Mouse (Mus musculus): ENCODE results near the gene Rgs5.

The Rgs5 gene

GRCm38 (mm10) chr1:169704395-169705087 is 49.2 kb downstream of the Rgs5 start:
- intact Hi-C loops (cut with DNase I) = no loop called here

- intact Hi-C loops (cut with DNase I) = no loop called here
These were observed 66.5 kb downstream of the Rgs5 start for GRCm38 (mm10) chr1:169721836-169722235.

GRCm38 (mm10) chr1:169726319-169726718 is 71.0 kb downstream of the Rgs5 start:
- intact Hi-C loops (cut with DNase I) = no loop called here

GRCm38 (mm10) chr1:169730599-169731100 is 75.3 kb downstream of the Rgs5 start:
- intact Hi-C loops (cut with DNase I) = no loop called here

- intact Hi-C loops (cut with DNase I) = no loop called here
These were observed 80.8 kb downstream of the Rgs5 start for GRCm38 (mm10) chr1:169736139-169736538.

GRCm38 (mm10) chr1:169737231-169737630 is 81.9 kb downstream of the Rgs5 start:
- intact Hi-C loops (cut with DNase I) = no loop called here

GRCm38 (mm10) chr1:169741147-169741546 is 85.8 kb downstream of the Rgs5 start:
- intact Hi-C loops (cut with DNase I) = no loop called here
